Mouse (Mus musculus) naive thymus-derived CD4-positive, alpha-beta T cell, adult 2 months (primary cell): ENCODE results near the gene Mbnl2.

ENCODE experiments used
- DNase-seq: peaks from one replicate; pipeline ENCODE4 v3.0.0-alpha.2; 2011; ENCODE audit warnings: low read depth

Gene Mbnl2

GRCm38 (mm10) chr14:120416886-120417285 is 141.4 kb downstream of the Mbnl2 start:
- no peak for DNase-seq

GRCm38 (mm10) chr14:120418964-120419363 is 143.5 kb downstream of the Mbnl2 start:
- no peak for DNase-seq

- DNase-seq = no peak
These were observed 153.0 kb downstream of the Mbnl2 start for GRCm38 (mm10) chr14:120428497-120428896.

GRCm38 (mm10) chr14:120432773-120433172 is 157.3 kb downstream of the Mbnl2 start:
- peak; percentile 41 for DNase-seq

- DNase-seq = no peak
These were observed 158.5 kb downstream of the Mbnl2 start for GRCm38 (mm10) chr14:120433931-120434398.

GRCm38 (mm10) chr14:120434831-120435230 is 159.4 kb downstream of the Mbnl2 start:
- DNase-seq = no peak

GRCm38 (mm10) chr14:120440716-120441115 is 165.2 kb downstream of the Mbnl2 start:
- no peak for DNase-seq

GRCm38 (mm10) chr14:120441256-120441655 is 165.8 kb downstream of the Mbnl2 start:
- no peak for DNase-seq

GRCm38 (mm10) chr14:120441836-120442235 is 166.4 kb downstream of the Mbnl2 start:
- DNase-seq = no peak

GRCm38 (mm10) chr14:120454221-120454620 is 178.8 kb downstream of the Mbnl2 start:
- DNase-seq = no peak

GRCm38 (mm10) chr14:120463938-120464727 is 188.7 kb downstream of the Mbnl2 start:
- DNase-seq = no peak

GRCm38 (mm10) chr14:120466816-120467215 is 191.3 kb downstream of the Mbnl2 start:
- no peak for DNase-seq

GRCm38 (mm10) chr14:120469126-120469790 is 193.8 kb downstream of the Mbnl2 start:
- DNase-seq = no peak

- DNase-seq = peak; percentile 15
These were observed 200.8 kb downstream of the Mbnl2 start for GRCm38 (mm10) chr14:120476186-120476697.

GRCm38 (mm10) chr14:120477288-120477981 is 202.0 kb downstream of the Mbnl2 start:
- peak; percentile 99 for DNase-seq

- DNase-seq = no peak
These were observed 202.6 kb downstream of the Mbnl2 start, which contains the start of gene Rap2a for GRCm38 (mm10) chr14:120477982-120478568. TSS of gene Rap2a (plus strand) at chr14:120478444.

- no peak for DNase-seq
These were observed 203.3 kb downstream of the Mbnl2 start for GRCm38 (mm10) chr14:120478641-120479341.

- DNase-seq = peak; percentile 7
These were observed 205.0 kb downstream of the Mbnl2 start for GRCm38 (mm10) chr14:120480341-120480900.

GRCm38 (mm10) chr14:120480927-120481326 is 205.5 kb downstream of the Mbnl2 start:
- DNase-seq = no peak
